Mouse (Mus musculus) central nervous system, embryonic 18 days (tissue): ENCODE measurements around the gene Gm10642. TPM values are rescaled to one million over a fixed set of nuclear protein-coding genes. Genes with fewer than 3 reads are reported as not detected.

Experiments used
- polyA plus RNA-seq: library from polyadenylated mRNA; depleted of rRNA; stranded (reverse); fragments of >200 nt; gene quantifications from 2 replicates; pipeline ENCODE4 v1.2.3, GENCODE M21; 2012; rRNA removed

Gene Gm10642
- polyA plus RNA-seq: 0.58 and 0.59 TPM in 2 replicates

GRCm38 (mm10) chr9:70656130-70657007 lies at the start of gene Gm10642:
TSS of gene Gm10642 (plus strand) at chr9:70656251.

GRCm38 (mm10) chr9:70657013-70657967 lies 1.2 kb downstream of the Gm10642 start, which contains the start of gene Mindy2:
TSS of gene Mindy2 (minus strand) at chr9:70657174.

GRCm38 (mm10) chr9:70678682-70679131 lies 22.7 kb downstream of the Gm10642 start, which contains the start of gene Adam10:
TSS of gene Adam10 (plus strand) at chr9:70678997.

Other genes starting within 250 kb of the Gm10642 start
- 16.2 and 19.6 TPM in 2 replicates for gene Ccnb2, start 234.7 kb upstream of the Gm10642 start, polyA plus RNA-seq
- 39.0 and 43.7 TPM in 2 replicates for gene Rnf111, start 152.5 kb upstream of the Gm10642 start, polyA plus RNA-seq
- 58.5 and 59.4 TPM in 2 replicates for gene Sltm, start 113.5 kb upstream of the Gm10642 start, polyA plus RNA-seq
- gene Mindy2, start 923 bp downstream of the Gm10642 start, polyA plus RNA-seq: 19.9 and 21.6 TPM in 2 replicates
- gene Adam10, start 22.7 kb downstream of the Gm10642 start, polyA plus RNA-seq: 43.7 and 47.6 TPM in 2 replicates